Mouse (Mus musculus): ENCODE measurements around the gene Tm9sf1. TPM values are rescaled to one million over a fixed set of nuclear protein-coding genes. Genes with fewer than 3 reads are reported as not detected.

Tm9sf1 gene
- polyA plus RNA-seq, 1 experiment from 2014 or later: 91.1 TPM

- Histone ChIP-seq H3K9ac (replicated peaks; ENCODE audit: low read depth) (no peak overlapping the region), H3K4me3 (ENCODE audit: low read depth, low read length) (no peak overlapping the region), H3K27ac (ENCODE audit: low read length) (no peak overlapping the region), H3K27me3 (replicated peaks; ENCODE audit: insufficient read depth, low read length) (no peaks in the 10 kb centered on the region), H3K4me1 (ENCODE audit: insufficient read depth, low read depth, low read length) (peaks cover 6% of the 10 kb centered on the region; the same call in 1 of the 2 replicates), H3K9me3 (ENCODE audit: low read length) (no peaks in the 10 kb centered on the region), H3K36me3 (ENCODE audit: insufficient read depth, low read length) (0 out of 2 replicates have a peak, but pooled peaks cover 4% of the 10 kb centered on the region), H3K4me2 (replicated peaks; ENCODE audit: low read depth, low read length) (no peak overlapping the region)
- no peak for ATAC-seq
- no peak for DNase-seq (ENCODE audit: low spot score)
- 75% methylated on average over 3 of the region's 3 CpGs for WGBS
- TF ChIP-seq CTCF (IDR thresholded peaks at IDR 0.05) (no peak), EP300 (IDR thresholded peaks at IDR 0.05) (no peak)
Observed at GRCm38 (mm10) chr14:55656935-55657334, 13.3 kb upstream of the Tm9sf1 start.

DNA sequence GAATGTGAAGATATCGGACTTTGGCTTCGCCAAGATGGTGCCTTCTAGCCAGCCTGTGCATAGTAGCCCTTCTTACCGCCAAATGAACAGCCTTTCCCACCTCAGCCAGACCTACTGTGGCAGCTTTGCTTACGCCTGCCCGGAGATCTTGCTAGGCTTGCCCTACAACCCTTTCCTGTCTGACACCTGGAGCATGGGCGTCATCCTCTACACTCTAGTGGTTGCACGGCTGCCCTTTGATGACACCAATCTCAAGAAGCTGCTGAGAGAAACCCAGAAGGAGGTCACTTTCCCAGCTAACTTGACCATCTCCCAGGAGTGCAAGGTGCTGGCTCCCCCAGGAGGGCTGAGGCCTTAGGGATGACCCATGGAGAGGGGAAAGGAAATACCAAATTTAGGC lies 7.9 kb upstream of the Tm9sf1 start:
- H3K27ac ChIP-seq (ENCODE audit: low read length): no peak overlapping the region
- DNase-seq (ENCODE audit: low spot score) (no peak), ATAC-seq (no peak)
- no peak overlapping the region for H3K9ac ChIP-seq (replicated peaks; ENCODE audit: low read depth)
- WGBS: 87% methylated on average over 7 of the region's 7 CpGs
- H3K36me3 ChIP-seq (ENCODE audit: insufficient read depth, low read length): no peaks in the 10 kb centered on the region
- no peak overlapping the region for H3K4me3 ChIP-seq (ENCODE audit: low read depth, low read length)
- H3K9me3 ChIP-seq (ENCODE audit: low read length): no peaks in the 10 kb centered on the region
- no peak for TF ChIP-seq CTCF (IDR thresholded peaks at IDR 0.05)
- TF ChIP-seq EP300 (IDR thresholded peaks at IDR 0.05): no peak
- no peaks in the 10 kb centered on the region for H3K4me1 ChIP-seq (ENCODE audit: insufficient read depth, low read depth, low read length)
- H3K4me2 ChIP-seq (replicated peaks; ENCODE audit: low read depth, low read length): no peak overlapping the region
- H3K27me3 ChIP-seq (replicated peaks; ENCODE audit: insufficient read depth, low read length): no peaks in the 10 kb centered on the region

- TF ChIP-seq CTCF (IDR thresholded peaks at IDR 0.05): no peak
- no peak for TF ChIP-seq EP300 (IDR thresholded peaks at IDR 0.05)
- DNase-seq (ENCODE audit: low spot score): no peak
- no peak within 1 kb of the TSS for H3K4me3 ChIP-seq (ENCODE audit: low read depth, low read length)
- no peak within 1 kb of the TSS for H3K9ac ChIP-seq (replicated peaks; ENCODE audit: low read depth)
- peaks cover under 1% of the 10 kb centered on the region; the same call in 1 of the 2 replicates for H3K4me1 ChIP-seq (ENCODE audit: insufficient read depth, low read depth, low read length)
- no peak within 1 kb of the TSS for H3K4me2 ChIP-seq (replicated peaks; ENCODE audit: low read depth, low read length)
- no peaks in the 10 kb centered on the region for H3K27me3 ChIP-seq (replicated peaks; ENCODE audit: insufficient read depth, low read length)
- no peak for ATAC-seq
- H3K9me3 ChIP-seq (ENCODE audit: low read length): no peaks in the 10 kb centered on the region
- WGBS: 96% methylated on average over 2 of the region's 2 CpGs
- H3K36me3 ChIP-seq (ENCODE audit: insufficient read depth, low read length): no peaks in the 10 kb centered on the region
- H3K27ac ChIP-seq (ENCODE audit: low read length): no peak within 1 kb of the TSS
Observed at GRCm38 (mm10) chr14:55649884-55650283, 6.3 kb upstream of the Tm9sf1 start, which contains the start of gene Tssk4. Gene Tssk4, plus strand, starts transcription at chr14:55650184.

DNA sequence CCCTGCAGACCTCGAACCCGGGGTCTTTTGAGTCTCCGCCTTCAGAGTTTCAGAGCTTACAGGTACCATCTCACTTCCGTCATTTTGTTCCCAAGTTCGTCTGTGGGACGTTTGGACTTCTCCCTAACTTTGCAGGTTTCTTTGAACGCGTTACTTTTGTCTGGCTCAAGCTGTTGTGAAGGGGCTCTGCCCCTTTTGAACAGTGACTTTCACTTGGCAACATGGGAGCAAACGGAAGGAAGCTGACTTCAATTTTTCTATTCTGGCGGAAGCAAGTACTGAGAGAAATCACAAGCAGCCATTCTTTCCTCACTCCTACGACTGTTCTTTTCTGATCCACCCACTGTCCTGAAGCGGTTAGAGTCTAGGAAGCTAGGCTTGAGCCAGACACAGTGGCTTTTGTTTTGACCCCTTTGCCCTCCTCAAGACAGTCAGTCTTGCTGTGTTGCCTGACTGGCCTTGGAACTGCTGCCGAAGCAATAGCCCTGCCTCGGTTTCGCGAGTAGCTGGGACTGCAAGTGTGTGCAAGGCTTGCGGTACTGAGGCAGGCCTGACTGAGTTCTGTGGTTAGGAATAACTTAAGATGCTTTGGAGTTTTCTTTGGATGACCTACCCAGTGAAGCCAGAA lies 769 bp upstream of the Tm9sf1 start:
- no peak for ATAC-seq
- TF ChIP-seq EP300 (IDR thresholded peaks at IDR 0.05) (no peak; the same call in 1 of the 2 replicates), CTCF (IDR thresholded peaks at IDR 0.05) (no peak)
- 8% methylated on average over 17 of the region's 17 CpGs for WGBS
- H3K27me3 ChIP-seq (replicated peaks; ENCODE audit: insufficient read depth, low read length): no peaks in the 10 kb centered on the region
- DNase-seq (ENCODE audit: low spot score): peak; percentile 61
- H3K4me1 ChIP-seq (ENCODE audit: insufficient read depth, low read depth, low read length): peaks cover 5% of the 10 kb centered on the region; the same call in 1 of the 2 replicates
- H3K36me3 ChIP-seq (ENCODE audit: insufficient read depth, low read length): peaks cover 18% of the 10 kb centered on the region; the same call in 1 of the 2 replicates
- peak overlapping the region; percentile 94 for H3K27ac ChIP-seq (ENCODE audit: low read length)
- H3K9me3 ChIP-seq (ENCODE audit: low read length): no peaks in the 10 kb centered on the region
- H3K4me3 ChIP-seq (ENCODE audit: low read depth, low read length): peak overlapping the region; percentile 94
- peak overlapping the region; percentile 90; the same call in 1 of the 2 replicates for H3K9ac ChIP-seq (replicated peaks; ENCODE audit: low read depth)
- peak overlapping the region; percentile 68 for H3K4me2 ChIP-seq (replicated peaks; ENCODE audit: low read depth, low read length)

- no peak for ATAC-seq
- no peak for TF ChIP-seq CTCF (IDR thresholded peaks at IDR 0.05)
- no peak for TF ChIP-seq EP300 (IDR thresholded peaks at IDR 0.05)
Observed at GRCm38 (mm10) chr14:55642679-55643059, 937 bp downstream of the Tm9sf1 start.

GRCm38 (mm10) chr14:55641291-55641690 lies 2.3 kb downstream of the Tm9sf1 start:
- no peak for ATAC-seq
- no peak for DNase-seq (ENCODE audit: low spot score)
- Histone ChIP-seq H3K27me3 (replicated peaks; ENCODE audit: insufficient read depth, low read length) (no peaks in the 10 kb centered on the region), H3K9ac (replicated peaks; ENCODE audit: low read depth) (no peak overlapping the region), H3K4me2 (replicated peaks; ENCODE audit: low read depth, low read length) (no peak overlapping the region), H3K9me3 (ENCODE audit: low read length) (no peaks in the 10 kb centered on the region), H3K4me1 (ENCODE audit: insufficient read depth, low read depth, low read length) (peaks cover 5% of the 10 kb centered on the region; the same call in 1 of the 2 replicates), H3K4me3 (ENCODE audit: low read depth, low read length) (no peak overlapping the region), H3K27ac (ENCODE audit: low read length) (no peak overlapping the region), H3K36me3 (ENCODE audit: insufficient read depth, low read length) (peaks cover 26% of the 10 kb centered on the region; the same call in 1 of the 2 replicates)
- WGBS: 92% methylated on average over 13 of the region's 13 CpGs
- no peak for TF ChIP-seq CTCF (IDR thresholded peaks at IDR 0.05)
- no peak for TF ChIP-seq EP300 (IDR thresholded peaks at IDR 0.05)

More at GRCm38 (mm10) chr14:55642679-55643059, 937 bp downstream of the Tm9sf1 start:
- H3K9me3 ChIP-seq (ENCODE audit: low read length): no peaks in the 10 kb centered on the region
- H3K4me2 ChIP-seq (replicated peaks; ENCODE audit: low read depth, low read length): peak overlapping the region; percentile 68
- DNase-seq (ENCODE audit: low spot score): no peak
- WGBS: 13% methylated on average over 8 of the region's 8 CpGs
- H3K27me3 ChIP-seq (replicated peaks; ENCODE audit: insufficient read depth, low read length): no peaks in the 10 kb centered on the region
- peak overlapping the region; percentile 94 for H3K4me3 ChIP-seq (ENCODE audit: low read depth, low read length)
- peak overlapping the region; percentile 94 for H3K27ac ChIP-seq (ENCODE audit: low read length)
- peaks cover 5% of the 10 kb centered on the region; the same call in 1 of the 2 replicates for H3K4me1 ChIP-seq (ENCODE audit: insufficient read depth, low read depth, low read length)
- peaks cover 26% of the 10 kb centered on the region; the same call in 1 of the 2 replicates for H3K36me3 ChIP-seq (ENCODE audit: insufficient read depth, low read length)
- peak overlapping the region; percentile 90 for H3K9ac ChIP-seq (replicated peaks; ENCODE audit: low read depth)

Data from lung, postnatal 0 days (tissue).